Mouse (Mus musculus): ENCODE measurements around the gene Eif5.

DNA sequence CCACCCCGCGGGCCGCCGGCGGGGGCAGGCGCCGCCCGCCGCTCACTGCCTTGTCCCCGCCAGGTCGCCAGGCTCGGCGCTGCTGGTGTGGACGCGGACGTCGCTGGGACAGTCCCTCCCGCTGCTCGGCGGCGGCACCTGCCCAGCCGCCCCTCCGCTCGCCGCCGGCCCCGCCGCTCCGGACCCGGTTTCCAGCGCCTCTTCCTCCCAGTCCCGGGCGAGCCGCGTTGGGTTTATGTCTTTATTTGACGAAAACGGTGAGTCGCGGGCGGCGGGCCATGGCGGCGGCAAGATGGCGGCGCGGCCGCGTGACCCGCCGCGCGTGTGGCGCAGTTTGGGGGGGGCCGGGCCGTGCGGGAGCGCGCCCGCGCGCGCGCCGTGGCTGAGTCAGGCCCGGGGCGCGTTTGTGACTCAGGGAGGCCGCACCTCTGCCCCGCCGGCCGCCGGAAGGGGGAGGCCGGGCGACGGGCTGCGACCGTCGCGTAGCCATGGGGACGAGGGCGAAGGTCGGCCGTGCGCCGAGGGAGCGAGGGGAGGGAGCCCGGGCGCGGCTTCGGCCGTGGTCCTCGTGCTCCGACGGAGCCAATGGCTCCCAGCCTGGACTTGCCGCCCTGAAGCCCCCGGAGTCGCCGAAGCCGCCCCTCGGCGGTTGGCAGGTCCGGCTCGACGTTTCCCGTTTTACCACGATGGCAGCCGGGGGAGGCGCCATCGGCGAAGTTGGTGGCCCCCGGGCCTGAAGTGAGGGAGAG is 650 bp downstream of the Eif5 start:
- TF ChIP-seq CTCF (IDR thresholded peaks at IDR 0.05; ENCODE audit: low read depth) (no peak; the same call in 1 of the 2 replicates), EP300 (IDR thresholded peaks at IDR 0.05; ENCODE audit: low read depth) (no peak)
